Mouse (Mus musculus) small intestine, adult 2 months (tissue): Measurements from ENCODE around the gene Aff3.

Experiments
- CTCF ChIP-seq: fragments of 200-500 bp; IDR thresholded peaks from 2 replicates; pipeline ENCODE4 v1.5.1; 2012; ENCODE audit warnings: low read depth, mild to moderate bottlenecking, control low read depth, inconsistent platforms, low read length, moderate library complexity, mixed read lengths; ENCODE audit not compliant: insufficient replicate concordance, insufficient read length; ENCODE audit errors: extremely low read depth
- POLR2A ChIP-seq: fragments of 200-500 bp; IDR thresholded peaks from 2 replicates; pipeline ENCODE4 v1.6.1; 2012; ENCODE audit warnings: low read depth, mild to moderate bottlenecking, control low read depth, inconsistent platforms, low read length, moderate library complexity

- TF ChIP-seq POLR2A (no peak), CTCF (no peak)
Observed at GRCm38 (mm10) chr1:38332919-38333318, 331.8 kb downstream of the Aff3 start.
